Mouse (Mus musculus) thymus, adult 2 months (tissue): ENCODE data around the gene Smarca4.

Experiments used
- CTCF ChIP-seq: fragments of 200-500 bp; IDR thresholded peaks from 2 replicates; pipeline ENCODE4 v1.5.1; 2012; ENCODE audit warnings: mild to moderate bottlenecking, control low read depth, low read length, moderate library complexity, borderline replicate concordance; ENCODE audit not compliant: control insufficient read depth, poor library complexity, insufficient read depth; ENCODE audit errors: extremely low read depth
- POLR2A ChIP-seq: fragments of 200-500 bp; IDR thresholded peaks from 2 replicates; pipeline ENCODE4 v1.6.1; 2012; ENCODE audit warnings: mild to moderate bottlenecking, low read length, control low read depth, moderate library complexity; ENCODE audit not compliant: control insufficient read depth, poor library complexity, insufficient read depth; ENCODE audit errors: extremely low read depth

DNA sequence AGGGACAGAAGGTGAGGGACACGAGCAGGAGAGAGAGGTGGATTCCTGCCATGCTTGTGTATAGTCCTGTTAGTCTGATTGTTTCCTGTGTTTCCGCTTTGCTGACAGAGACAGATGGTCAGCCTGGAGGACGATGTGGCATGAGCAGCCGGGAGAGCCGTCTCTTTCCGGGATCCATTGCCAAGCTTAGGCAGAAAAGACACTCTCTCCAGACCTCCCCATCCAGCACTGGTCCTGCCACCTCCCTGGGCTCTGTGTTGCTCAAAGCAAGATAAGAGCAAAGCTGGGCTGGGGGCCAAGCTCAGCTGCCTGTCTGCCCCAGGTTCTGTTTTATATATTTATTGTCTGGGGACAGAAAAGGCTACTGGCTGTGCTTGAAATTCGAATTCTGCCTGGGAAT lies 132.1 kb downstream of the Smarca4 start:
- TF ChIP-seq CTCF: no peak
- no peak for TF ChIP-seq POLR2A
